Mouse (Mus musculus) heart, postnatal 0 days (tissue): ENCODE data around the gene Pcyt1b.

ENCODE experiments used
- CTCF ChIP-seq: IDR thresholded peaks from 2 replicates; pipeline ENCODE4 v1.5.1; 2016; ENCODE audit warnings: antibody characterized with exemption, control low read depth, low read depth
- EP300 ChIP-seq: IDR thresholded peaks from 2 replicates; pipeline ENCODE4 v1.6.1; 2016; ENCODE audit warnings: antibody characterized with exemption, low read depth

GRCm38 (mm10) chrX:93643600-93643999 is 11.1 kb upstream of the Pcyt1b start:
- TF ChIP-seq EP300 (no peak), CTCF (no peak)
